Mouse (Mus musculus) C2C12 (cell line): ENCODE data around the gene Olfr420.

ENCODE experiments used
- CEBPB ChIP-seq: IDR thresholded peaks from one replicate; pipeline ENCODE4 v1.6.1; 2011; ENCODE audit warnings: low read depth, mild to moderate bottlenecking, control low read depth, moderate library complexity
- CTCF ChIP-seq: IDR thresholded peaks from one replicate; pipeline ENCODE4 v1.5.1; 2011; ENCODE audit not compliant: control insufficient read depth, insufficient read depth, insufficient read length
- MYOD1 ChIP-seq: IDR thresholded peaks from one replicate; pipeline ENCODE4 v1.6.1; 2011; ENCODE audit warnings: low read depth; ENCODE audit not compliant: control insufficient read depth, insufficient read length

DNA sequence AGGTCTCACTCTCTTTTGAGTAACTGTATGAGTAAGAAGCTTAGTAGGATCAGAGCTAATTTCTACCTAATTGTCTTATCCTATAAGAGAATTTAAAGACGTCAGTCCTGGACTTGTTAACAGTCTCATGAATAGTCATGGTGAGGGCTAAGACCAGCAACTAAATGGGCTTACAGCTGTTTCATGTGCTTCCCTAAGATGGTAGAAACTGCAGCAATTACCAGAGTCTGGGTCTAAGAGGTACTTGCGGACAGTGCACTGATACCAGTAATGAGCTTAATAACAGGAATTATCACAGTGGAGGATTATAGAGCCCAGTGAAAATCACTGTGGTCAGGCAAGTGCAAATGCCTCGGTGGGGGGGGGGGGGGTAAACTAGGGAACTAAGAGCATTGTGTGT, 23.4 kb upstream of the Olfr420 start:
- TF ChIP-seq CTCF, result no peak
- TF ChIP-seq MYOD1, result no peak
- TF ChIP-seq CEBPB, result no peak
